Mouse (Mus musculus) forebrain, embryonic 11.5 days (tissue): Measurements from ENCODE around the gene A030003K21Rik. TPM values are rescaled to one million over a fixed set of nuclear protein-coding genes. Genes with fewer than 3 reads are reported as not detected.
"Not testable (repeated sequence)": the region's sequence is repeated elsewhere in the genome, so short reads cannot be mapped to it uniquely, and the experiment has no call there.

ENCODE experiments used
- ATAC-seq: fragments of 200-750 bp; cut with Nextera tagmentation; replicated peaks from 2 replicates; pipeline ENCODE4 v1.8.0; 2017; ENCODE audit warnings: moderate TSS enrichment; ENCODE audit not compliant: low FRiP score
- DNase-seq: peaks from one replicate; pipeline ENCODE4 v3.0.0-alpha.2; 2017; ENCODE audit warnings: low spot score
- H3K27ac ChIP-seq: fragments of 300-500 bp; sonication (generic); 2 replicates; pipeline ENCODE4 v1.5.1; 2014; ENCODE audit warnings: low read depth, low read length
- H3K27me3 ChIP-seq: fragments of 300-500 bp; sonication (generic); 2 replicates; pipeline ENCODE4 v1.6.1; 2014; ENCODE audit warnings: mild to moderate bottlenecking, low read length, mixed read lengths; ENCODE audit not compliant: control insufficient read depth, insufficient read depth
- H3K36me3 ChIP-seq: fragments of 300-500 bp; sonication (generic); 2 replicates; pipeline ENCODE4 v1.6.1; 2014; ENCODE audit warnings: mild to moderate bottlenecking, low read length, moderate library complexity, mixed read lengths; ENCODE audit not compliant: control insufficient read depth, insufficient read depth
- H3K4me1 ChIP-seq: fragments of 300-500 bp; sonication (generic); replicated peaks from 2 replicates; pipeline ENCODE4 v1.6.1; 2014; ENCODE audit warnings: low read length, mixed read lengths; ENCODE audit not compliant: control insufficient read depth, insufficient read depth
- H3K4me2 ChIP-seq: fragments of 300-500 bp; sonication (generic); 2 replicates; pipeline ENCODE4 v1.6.1; 2014; ENCODE audit warnings: low read depth, mild to moderate bottlenecking, low read length, moderate library complexity, mixed read lengths; ENCODE audit not compliant: severe bottlenecking
- H3K4me3 ChIP-seq: fragments of 300-500 bp; sonication (generic); 2 replicates; pipeline ENCODE4 v1.5.1; 2014; ENCODE audit warnings: low read depth, low read length
- H3K9ac ChIP-seq: fragments of 300-500 bp; sonication (generic); 2 replicates; pipeline ENCODE4 v1.6.1; 2014; ENCODE audit warnings: low read length
- H3K9me3 ChIP-seq: fragments of 300-500 bp; sonication (generic); 2 replicates; pipeline ENCODE4 v1.6.1; 2016; ENCODE audit warnings: low read length, mixed read lengths; ENCODE audit not compliant: control insufficient read depth
- WGBS: fragments of 180-500 bp; shearing (Covaris S2); extraction: QIAGEN DNeasy Blood & Tissue Kit; methylation state at CpG from one replicate; pipeline ENCODE4 v1.1.7; 2014; 5-methylcytosine and 5-hydroxymethylcytosine counted together
- polyA plus RNA-seq: library from polyadenylated mRNA; unstranded; fragments of >200 nt; fragmentation: Nextera tagmentation; extraction: Ambion mirVana; gene quantifications from 2 replicates; pipeline ENCODE4 v1.2.1, GENCODE M21; 2014

Gene A030003K21Rik
- polyA plus RNA-seq, 1 experiment from 2014 or later, result not detected

DNA sequence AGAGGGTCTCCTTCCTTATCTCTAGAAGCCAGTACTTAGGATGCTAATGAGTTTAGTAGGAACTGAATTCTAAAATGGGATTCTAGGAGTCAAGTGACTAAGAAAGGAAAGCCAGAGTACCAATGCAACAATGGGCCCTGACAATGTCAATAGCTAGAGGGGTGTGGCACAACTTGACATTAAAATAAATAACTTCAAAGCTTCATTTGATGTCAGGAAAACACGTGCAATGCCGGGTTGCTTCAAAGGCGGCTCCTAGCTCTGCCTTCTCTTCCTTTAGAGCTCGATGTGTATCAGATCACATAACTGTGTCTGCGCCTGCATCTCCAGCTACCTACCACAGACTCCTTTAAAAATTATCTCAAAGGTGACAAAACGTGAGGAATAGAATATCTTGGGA, 30.7 kb upstream of the A030003K21Rik start:
- no peak overlapping the region for H3K27ac ChIP-seq
- H3K27me3 ChIP-seq, result no peaks in the 10 kb centered on the region
- H3K4me1 ChIP-seq, result no peaks in the 10 kb centered on the region
- H3K36me3 ChIP-seq, result no peaks in the 10 kb centered on the region
- no peak overlapping the region for H3K4me2 ChIP-seq
- WGBS, result 80% methylated on average over 6 of the region's 6 CpGs
- H3K9ac ChIP-seq, result no peak overlapping the region
- no peak for DNase-seq
- no peak overlapping the region for H3K4me3 ChIP-seq
- no peak for ATAC-seq
- H3K9me3 ChIP-seq, result no peaks in the 10 kb centered on the region

DNA sequence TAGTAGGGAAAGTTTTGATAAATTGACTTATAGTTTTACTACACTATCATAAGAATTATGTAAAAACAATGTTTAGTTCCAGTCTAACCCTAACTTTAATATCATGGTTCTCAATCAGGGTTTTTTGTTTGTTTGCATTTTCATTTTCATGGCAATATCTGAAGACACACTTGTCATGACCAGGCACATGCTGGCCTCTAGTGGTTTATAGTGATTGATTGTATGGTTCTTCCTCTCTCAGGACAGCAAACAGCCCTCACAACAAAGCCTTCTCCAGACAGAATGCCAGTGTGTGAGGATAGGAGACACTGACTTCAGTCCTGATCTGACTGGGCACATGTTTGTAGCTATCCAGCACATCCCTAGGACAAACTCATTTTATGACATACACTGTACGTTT, 30.1 kb upstream of the A030003K21Rik start:
- no peak for DNase-seq
- Histone ChIP-seq H3K27me3 (no peaks in the 10 kb centered on the region), H3K9ac (no peak overlapping the region), H3K4me1 (no peaks in the 10 kb centered on the region), H3K36me3 (no peaks in the 10 kb centered on the region), H3K4me2 (no peak overlapping the region), H3K9me3 (no peaks in the 10 kb centered on the region), H3K27ac (no peak overlapping the region), H3K4me3 (no peak overlapping the region)
- no peak for ATAC-seq
- 89% methylated on average over 1 of the region's 1 CpGs for WGBS

- no peak for ATAC-seq
- no peaks in the 10 kb centered on the region for H3K4me1 ChIP-seq
- WGBS, result 76% methylated on average over 4 of the region's 4 CpGs
- no peaks in the 10 kb centered on the region for H3K27me3 ChIP-seq
- no peak overlapping the region for H3K4me3 ChIP-seq
- DNase-seq, result no peak
- H3K9ac ChIP-seq, result no peak overlapping the region
- H3K36me3 ChIP-seq, result no peaks in the 10 kb centered on the region
- H3K27ac ChIP-seq, result no peak overlapping the region
- H3K4me2 ChIP-seq, result no peak overlapping the region
- no peaks in the 10 kb centered on the region for H3K9me3 ChIP-seq
Observed at GRCm38 (mm10) chr1:82972046-82972445, 28.9 kb upstream of the A030003K21Rik start.

- Histone ChIP-seq H3K36me3 (no peaks in the 10 kb centered on the region), H3K9me3 (no peaks in the 10 kb centered on the region), H3K9ac (no peak overlapping the region), H3K27me3 (no peaks in the 10 kb centered on the region), H3K27ac (no peak overlapping the region), H3K4me2 (no peak overlapping the region), H3K4me1 (no peaks in the 10 kb centered on the region), H3K4me3 (no peak overlapping the region)
- 77% methylated on average over 3 of the region's 3 CpGs for WGBS
- DNase-seq (no peak), ATAC-seq (no peak)
Observed at GRCm38 (mm10) chr1:82966413-82966812, 23.2 kb upstream of the A030003K21Rik start.

DNA sequence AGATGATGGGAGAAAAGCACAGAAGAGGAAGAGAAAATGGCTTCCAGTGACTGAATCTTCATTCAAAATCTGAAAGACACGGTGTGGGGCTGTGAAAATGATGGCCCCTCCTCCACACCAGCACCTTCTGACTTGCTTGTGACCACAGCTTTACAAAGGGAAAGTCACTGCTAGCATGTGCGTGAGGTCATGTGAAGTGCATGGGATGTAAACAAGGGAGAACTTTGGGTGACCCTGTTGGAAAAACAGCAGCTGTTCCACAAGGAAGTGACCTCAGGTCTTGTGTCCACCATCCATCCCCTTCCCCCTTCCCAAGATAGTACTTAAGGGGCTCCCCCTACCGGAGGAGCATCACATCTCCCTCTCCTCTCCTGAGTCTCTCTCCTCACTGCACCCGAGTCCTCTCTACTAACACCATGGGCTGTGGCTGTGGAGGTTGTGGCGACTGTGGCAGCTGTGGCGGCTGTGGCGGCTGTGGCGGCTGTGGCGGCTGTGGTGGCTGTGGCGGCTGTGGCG, 16.7 kb upstream of the A030003K21Rik start, which contains the start of gene Gm47955:
TSS of gene Gm47955 (plus strand) at position 417 of the 516 bp plus-strand sequence.
- Histone ChIP-seq H3K4me3 (no peak within 1 kb of the TSS), H3K4me2 (no peak within 1 kb of the TSS), H3K36me3 (no peaks in the 10 kb centered on the region), H3K9me3 (no peaks in the 10 kb centered on the region), H3K27me3 (no peaks in the 10 kb centered on the region), H3K4me1 (no peaks in the 10 kb centered on the region), H3K9ac (no peak within 1 kb of the TSS), H3K27ac (no peak within 1 kb of the TSS)
- DNase-seq (no peak), ATAC-seq (no peak)
- 94% methylated on average over 11 of the region's 11 CpGs for WGBS

DNA sequence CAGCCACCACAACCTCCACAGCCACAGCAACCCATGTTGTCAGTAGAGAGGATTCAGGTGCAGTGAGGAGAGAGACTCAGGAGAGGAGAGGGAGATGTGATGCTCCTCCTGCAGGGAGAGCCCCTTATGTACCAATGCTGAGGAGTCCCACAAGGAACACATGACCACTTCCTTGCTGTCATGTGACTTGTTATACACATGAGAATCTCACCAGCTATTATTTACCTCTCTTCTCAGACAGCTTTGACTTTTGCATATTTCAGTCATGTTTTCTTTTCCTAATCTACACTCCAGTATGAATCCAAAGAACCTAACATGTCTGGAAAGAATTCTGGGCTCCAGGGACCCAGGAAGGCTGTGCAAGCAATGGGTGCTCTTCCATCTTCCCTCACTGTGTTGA, 12.7 kb upstream of the A030003K21Rik start, which contains the start of gene Gm7544:
TSS of gene Gm7544 (minus strand) at position 101 of the 400 bp plus-strand sequence.
- H3K27me3 ChIP-seq, H3K4me1 ChIP-seq, H3K27ac ChIP-seq, DNase-seq, H3K9me3 ChIP-seq, H3K9ac ChIP-seq, H3K4me2 ChIP-seq, H3K4me3 ChIP-seq, ATAC-seq, H3K36me3 ChIP-seq: not testable (repeated sequence)

GRCm38 (mm10) chr1:82948601-82949000, 5.4 kb upstream of the A030003K21Rik start:
- H3K4me2 ChIP-seq, result no peak overlapping the region
- no peak overlapping the region for H3K27ac ChIP-seq
- no peaks in the 10 kb centered on the region for H3K9me3 ChIP-seq
- ATAC-seq (no peak), DNase-seq (no peak)
- no peak overlapping the region for H3K4me3 ChIP-seq
- no peaks in the 10 kb centered on the region for H3K27me3 ChIP-seq
- no peaks in the 10 kb centered on the region for H3K4me1 ChIP-seq
- H3K36me3 ChIP-seq, result no peaks in the 10 kb centered on the region
- no peak overlapping the region for H3K9ac ChIP-seq
- 83% methylated on average over 2 of the region's 2 CpGs for WGBS

- not testable (repeated sequence) for H3K4me3 ChIP-seq, H3K27ac ChIP-seq, ATAC-seq, H3K4me2 ChIP-seq, DNase-seq, H3K9me3 ChIP-seq, H3K27me3 ChIP-seq, H3K9ac ChIP-seq, H3K4me1 ChIP-seq, H3K36me3 ChIP-seq
- WGBS, result 95% methylated on average over 2 of the region's 2 CpGs
Observed at GRCm38 (mm10) chr1:82946029-82946428, 2.8 kb upstream of the A030003K21Rik start.

GRCm38 (mm10) chr1:82942505-82942904, 683 bp downstream of the A030003K21Rik start:
- WGBS, result 97% methylated on average over 2 of the region's 2 CpGs

More at GRCm38 (mm10) chr1:82942505-82942904, 683 bp downstream of the A030003K21Rik start:
- not testable (repeated sequence) for DNase-seq, H3K9me3 ChIP-seq, H3K9ac ChIP-seq, H3K27ac ChIP-seq, H3K4me2 ChIP-seq, H3K4me3 ChIP-seq, ATAC-seq, H3K36me3 ChIP-seq, H3K27me3 ChIP-seq, H3K4me1 ChIP-seq
